Mouse (Mus musculus): ENCODE measurements around the gene Spryd4. TPM values are rescaled to one million over a fixed set of nuclear protein-coding genes. Genes with fewer than 3 reads are reported as not detected.
"Not testable (repeated sequence)": the region's sequence is repeated elsewhere in the genome, so short reads cannot be mapped to it uniquely, and the experiment has no call there.

Gene Spryd4
- 10 to 100 TPM; 31.0 to 35.6 TPM for total RNA-seq (2021)
- long read RNA-seq, experiment 1, transcript Spryd4-201 (2 exons, 1,583 nt): major isoform, 47 of 50 reads
- long read RNA-seq, experiment 1, partial matches to known transcripts: 3 of 50 reads
- long read RNA-seq, experiment 1, other reads (novel, unspliced or antisense): 0 of 50 reads
- long read RNA-seq, experiment 2, transcript Spryd4-201 (2 exons, 1,583 nt): major isoform, 62 of 63 reads
- long read RNA-seq, experiment 2, partial matches to known transcripts: 1 of 63 reads
- long read RNA-seq, experiment 2, other reads (novel, unspliced or antisense): 0 of 63 reads

GRCm38 (mm10) chr10:128211390-128212108 lies at the start of gene Spryd4:
Spryd4 (minus strand) TSS chr10:128211807.
- peak; percentile 88 for DNase-seq

GRCm38 (mm10) chr10:128260376-128260775 lies 48.8 kb upstream of the Spryd4 start:
- DNase-seq: not testable (repeated sequence)

GRCm38 (mm10) chr10:128259946-128260345 lies 48.3 kb upstream of the Spryd4 start:
- DNase-seq: no peak

- no peak for DNase-seq
These were observed 47.3 kb upstream of the Spryd4 start for GRCm38 (mm10) chr10:128258953-128259352.

- no peak for DNase-seq
These were observed 44.7 kb upstream of the Spryd4 start for GRCm38 (mm10) chr10:128256328-128256727.

- no peak for DNase-seq
These were observed 44.3 kb upstream of the Spryd4 start for GRCm38 (mm10) chr10:128255925-128256324.

GRCm38 (mm10) chr10:128253677-128254255 lies 42.2 kb upstream of the Spryd4 start, which contains the start of gene Apon:
Apon (plus strand) TSS chr10:128254096.
- no peak for DNase-seq

GRCm38 (mm10) chr10:128250565-128250964 lies 39.0 kb upstream of the Spryd4 start:
- no peak for DNase-seq

- peak; percentile 55 for DNase-seq
These were observed 35.6 kb upstream of the Spryd4 start for GRCm38 (mm10) chr10:128247020-128247732.

- DNase-seq: no peak
These were observed 32.5 kb upstream of the Spryd4 start for GRCm38 (mm10) chr10:128244121-128244520.

- no peak for DNase-seq
These were observed 31.6 kb upstream of the Spryd4 start for GRCm38 (mm10) chr10:128243252-128243651.

- DNase-seq: no peak
These were observed 28.5 kb upstream of the Spryd4 start for GRCm38 (mm10) chr10:128240131-128240530.

GRCm38 (mm10) chr10:128239140-128239539 lies 27.5 kb upstream of the Spryd4 start:
- no peak for DNase-seq

- peak; percentile 57 for DNase-seq
These were observed 26.3 kb upstream of the Spryd4 start for GRCm38 (mm10) chr10:128237807-128238480.

GRCm38 (mm10) chr10:128236321-128236720 lies 24.7 kb upstream of the Spryd4 start:
- DNase-seq: no peak

- no peak for DNase-seq
These were observed 20.9 kb upstream of the Spryd4 start for GRCm38 (mm10) chr10:128232420-128232985.

GRCm38 (mm10) chr10:128231697-128232419 lies 20.3 kb upstream of the Spryd4 start, which contains the start of gene Timeless:
Timeless (plus strand) TSS chr10:128232065.
- peak; percentile 85 for DNase-seq

GRCm38 (mm10) chr10:128231146-128231545 lies 19.5 kb upstream of the Spryd4 start:
- DNase-seq: no peak

- no peak for DNase-seq
These were observed 19.0 kb upstream of the Spryd4 start for GRCm38 (mm10) chr10:128230582-128230981.

- DNase-seq: no peak
These were observed 16.4 kb upstream of the Spryd4 start for GRCm38 (mm10) chr10:128228009-128228408.

GRCm38 (mm10) chr10:128227592-128227991 lies 16.0 kb upstream of the Spryd4 start:
- no peak for DNase-seq
